Mouse (Mus musculus): ENCODE data around the gene Gtf2f2. TPM values are rescaled to one million over a fixed set of nuclear protein-coding genes. Genes with fewer than 3 reads are reported as not detected.
"Not testable (repeated sequence)": the region's sequence is repeated elsewhere in the genome, so short reads cannot be mapped to it uniquely, and the experiment has no call there.

Gtf2f2 gene
- polyA plus RNA-seq, 1 experiment: 8.3 TPM

DNA sequence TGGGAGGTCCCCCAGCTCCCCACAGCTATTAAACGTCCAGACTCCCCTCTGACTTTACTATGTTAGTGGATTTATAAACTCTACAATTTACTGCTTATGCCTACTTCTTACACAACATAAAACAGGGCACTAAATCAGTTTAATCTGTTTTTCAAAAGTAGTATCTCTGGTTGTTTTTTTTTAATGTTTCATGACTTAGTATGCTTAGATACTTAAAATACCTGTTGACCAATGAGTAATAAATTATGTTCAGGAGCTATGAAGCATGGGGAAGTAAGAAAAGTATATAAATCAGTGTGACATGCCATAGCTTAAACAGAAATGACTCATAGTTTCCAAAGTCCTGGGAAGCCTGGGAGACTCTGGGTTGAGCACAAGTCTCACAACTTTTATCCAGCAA is 73.0 kb downstream of the Gtf2f2 start:
- H3K9me3 ChIP-seq: no peaks in the 10 kb centered on the region
- no peak overlapping the region for H3K4me3 ChIP-seq (replicated peaks)
- no peak for TF ChIP-seq FLI1 (IDR thresholded peaks at IDR 0.05; ENCODE audit: low read length)
- TF ChIP-seq GATA1 (IDR thresholded peaks at IDR 0.05; ENCODE audit: borderline replicate concordance, low read length): no peak
- no peaks in the 10 kb centered on the region for H3K27me3 ChIP-seq (replicated peaks)
- peaks cover 5% of the 10 kb centered on the region for H3K4me1 ChIP-seq
- H3K36me3 ChIP-seq (replicated peaks; ENCODE audit: low read length): peaks cover 25% of the 10 kb centered on the region

DNA sequence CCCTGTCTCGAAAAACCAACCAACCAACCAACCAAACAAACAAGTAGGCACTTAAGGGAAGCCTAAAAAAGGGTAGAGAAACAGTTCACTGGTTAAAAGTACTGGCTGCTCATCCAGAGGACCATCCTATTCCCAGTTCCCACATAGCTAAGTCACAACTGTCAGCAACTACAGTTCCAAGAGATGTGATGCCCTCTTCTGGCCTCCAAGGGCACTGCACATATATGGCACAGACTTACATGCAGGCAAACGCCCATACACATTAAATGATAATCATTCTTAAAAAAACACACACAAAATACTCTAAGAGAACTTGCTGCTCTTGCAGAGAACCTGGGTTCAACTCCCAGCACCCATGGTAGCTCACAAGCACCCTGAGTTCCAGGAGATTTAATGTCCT is 76.3 kb downstream of the Gtf2f2 start:
- Histone ChIP-seq H3K4me3 (replicated peaks) (no peak overlapping the region), H3K9me3 (no peaks in the 10 kb centered on the region), H3K27me3 (replicated peaks) (no peaks in the 10 kb centered on the region), H3K36me3 (replicated peaks; ENCODE audit: low read length) (peaks cover 18% of the 10 kb centered on the region), H3K4me1 (peaks cover 5% of the 10 kb centered on the region)
- TF ChIP-seq FLI1 (IDR thresholded peaks at IDR 0.05; ENCODE audit: low read length): no peak
- TF ChIP-seq GATA1 (IDR thresholded peaks at IDR 0.05; ENCODE audit: borderline replicate concordance, low read length): no peak

DNA sequence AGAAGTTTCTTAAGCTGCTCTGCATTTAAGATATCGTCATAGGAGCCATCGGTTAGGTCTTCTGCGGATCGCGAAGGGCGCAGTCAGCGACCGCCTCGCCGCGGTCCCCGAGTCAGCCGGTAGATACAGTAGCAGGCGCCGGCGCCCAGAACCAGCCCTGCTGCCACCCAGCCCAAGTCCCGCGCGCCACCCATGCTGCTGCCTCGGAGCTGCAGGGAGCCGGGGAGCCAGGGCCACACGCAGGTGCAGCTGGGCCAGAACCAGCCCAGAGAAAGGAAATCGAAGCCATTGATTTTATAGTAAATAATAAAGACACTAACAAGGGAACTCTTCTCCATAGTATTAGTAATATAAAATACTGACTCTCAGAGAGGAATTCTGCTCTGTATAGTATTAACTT is 79.4 kb downstream of the Gtf2f2 start:
- Histone ChIP-seq H3K4me3 (replicated peaks) (no peak overlapping the region), H3K4me1 (peaks cover 5% of the 10 kb centered on the region), H3K9me3 (no peaks in the 10 kb centered on the region), H3K36me3 (replicated peaks; ENCODE audit: low read length) (peaks cover 19% of the 10 kb centered on the region), H3K27me3 (replicated peaks) (no peaks in the 10 kb centered on the region)
- TF ChIP-seq FLI1 (IDR thresholded peaks at IDR 0.05; ENCODE audit: low read length) (no peak), GATA1 (IDR thresholded peaks at IDR 0.05; ENCODE audit: borderline replicate concordance, low read length) (no peak)

DNA sequence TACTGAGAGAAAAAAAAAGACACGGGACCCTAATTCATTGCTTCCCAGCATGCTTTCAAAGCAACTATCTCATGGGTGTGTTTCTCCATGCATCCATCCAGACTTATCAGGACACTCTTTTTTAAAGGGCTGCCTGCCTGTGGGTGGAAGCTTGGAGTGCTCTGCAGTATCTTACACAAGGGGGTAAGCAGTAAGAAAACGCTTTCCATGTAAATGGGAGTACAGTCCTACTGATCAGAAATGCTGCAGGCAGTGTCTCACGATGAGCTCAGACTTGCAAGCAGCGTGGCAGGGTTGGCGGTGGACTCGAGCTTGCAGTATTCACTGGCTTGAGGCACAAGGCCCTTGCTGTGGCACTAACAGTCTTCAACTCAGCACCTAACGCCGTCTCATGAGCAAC is 81.0 kb downstream of the Gtf2f2 start:
- H3K27me3 ChIP-seq (replicated peaks); H3K9me3 ChIP-seq; H3K4me3 ChIP-seq (replicated peaks): not testable (repeated sequence)
- Histone ChIP-seq H3K4me1 (peaks cover 16% of the 10 kb centered on the region), H3K36me3 (replicated peaks; ENCODE audit: low read length) (peaks cover 20% of the 10 kb centered on the region)

DNA sequence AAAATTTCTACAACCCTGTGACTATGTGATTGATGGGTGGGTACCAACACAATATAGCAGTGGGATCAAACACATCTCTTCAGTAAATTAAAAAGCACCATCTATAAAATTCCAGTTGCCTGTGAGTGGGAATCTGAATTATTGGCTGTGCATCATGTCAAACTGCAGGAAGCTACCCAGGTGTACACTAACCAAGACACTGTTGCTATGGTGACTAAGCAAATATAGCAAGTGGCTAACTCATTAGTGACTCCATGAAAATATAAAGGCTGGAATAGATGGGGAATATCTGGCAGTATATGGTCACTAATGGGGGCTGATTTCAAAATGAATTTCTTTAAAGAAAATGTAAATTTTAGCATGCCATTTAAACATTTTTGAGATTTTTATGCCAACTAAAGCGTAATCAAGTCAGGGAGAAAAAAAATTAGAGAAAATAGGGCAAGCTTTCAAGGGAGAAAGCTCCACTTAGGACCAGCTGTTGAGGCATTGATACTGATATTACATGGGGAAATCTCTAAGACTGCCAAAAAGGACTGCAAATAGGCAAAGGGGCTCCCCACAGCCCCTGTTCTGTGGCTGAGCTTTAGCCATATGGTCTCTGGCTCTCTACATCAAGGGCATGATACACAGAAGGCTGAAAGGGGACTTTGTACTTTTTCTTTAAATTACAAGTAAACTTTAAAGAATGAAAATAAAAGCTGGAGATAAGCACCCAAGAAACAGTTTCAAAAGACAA is 87.2 kb downstream of the Gtf2f2 start:
- Histone ChIP-seq H3K9me3 (no peaks in the 10 kb centered on the region), H3K4me1 (peaks cover 27% of the 10 kb centered on the region), H3K4me3 (replicated peaks) (no peak overlapping the region), H3K27me3 (replicated peaks) (no peaks in the 10 kb centered on the region), H3K36me3 (replicated peaks; ENCODE audit: low read length) (peaks cover 2% of the 10 kb centered on the region)
- TF ChIP-seq GATA1 (IDR thresholded peaks at IDR 0.05; ENCODE audit: borderline replicate concordance, low read length) (no peak), FLI1 (IDR thresholded peaks at IDR 0.05; ENCODE audit: low read length) (no peak)

DNA sequence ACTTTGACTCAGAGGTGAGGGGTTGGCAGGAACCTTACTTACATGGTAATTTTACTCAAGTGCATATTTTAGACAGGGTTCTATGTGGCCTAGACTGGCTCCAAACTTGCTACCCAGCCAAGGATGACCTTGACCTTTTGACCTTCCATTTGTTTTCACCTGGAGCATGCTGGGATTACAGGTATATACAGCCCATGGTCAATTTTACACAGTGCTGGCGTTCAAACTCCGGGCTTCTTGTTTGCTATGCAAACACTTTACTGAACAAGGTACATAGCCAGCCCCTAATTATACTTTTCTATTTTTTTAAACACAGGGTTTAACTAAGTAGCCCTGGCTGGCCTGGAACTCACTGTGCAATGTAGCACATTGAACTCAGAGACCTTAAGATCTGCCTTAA is 98.0 kb downstream of the Gtf2f2 start:
- TF ChIP-seq FLI1 (IDR thresholded peaks at IDR 0.05; ENCODE audit: low read length) (no peak), GATA1 (IDR thresholded peaks at IDR 0.05; ENCODE audit: borderline replicate concordance, low read length) (no peak)
- Histone ChIP-seq H3K9me3 (no peaks in the 10 kb centered on the region), H3K36me3 (replicated peaks; ENCODE audit: low read length) (peaks cover 23% of the 10 kb centered on the region), H3K4me1 (peaks cover 19% of the 10 kb centered on the region), H3K4me3 (replicated peaks) (no peak overlapping the region), H3K27me3 (replicated peaks) (no peaks in the 10 kb centered on the region)

DNA sequence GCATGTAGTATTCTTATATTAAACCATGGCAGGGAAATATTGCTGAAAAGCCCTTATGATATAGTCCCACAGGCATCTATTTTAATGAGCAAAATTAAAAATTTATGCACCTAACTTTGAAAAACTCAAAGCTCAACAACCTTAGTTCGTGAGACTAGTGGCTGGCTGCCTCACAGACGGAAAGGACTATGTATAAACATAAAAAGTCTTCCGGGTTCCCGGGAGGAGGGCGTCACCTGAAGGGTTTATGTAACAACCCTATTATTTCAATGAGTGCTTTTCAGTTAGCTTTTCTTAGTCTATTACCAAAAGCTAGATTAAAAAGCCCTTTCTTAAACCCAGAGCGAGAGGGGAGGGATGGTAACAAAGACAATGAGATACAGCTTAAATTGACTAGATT is 98.7 kb downstream of the Gtf2f2 start:
- Histone ChIP-seq H3K4me3 (replicated peaks) (no peak overlapping the region), H3K27me3 (replicated peaks) (no peaks in the 10 kb centered on the region), H3K36me3 (replicated peaks; ENCODE audit: low read length) (peaks cover 21% of the 10 kb centered on the region), H3K9me3 (no peaks in the 10 kb centered on the region), H3K4me1 (peaks cover 18% of the 10 kb centered on the region)
- no peak for TF ChIP-seq GATA1 (IDR thresholded peaks at IDR 0.05; ENCODE audit: borderline replicate concordance, low read length)

DNA sequence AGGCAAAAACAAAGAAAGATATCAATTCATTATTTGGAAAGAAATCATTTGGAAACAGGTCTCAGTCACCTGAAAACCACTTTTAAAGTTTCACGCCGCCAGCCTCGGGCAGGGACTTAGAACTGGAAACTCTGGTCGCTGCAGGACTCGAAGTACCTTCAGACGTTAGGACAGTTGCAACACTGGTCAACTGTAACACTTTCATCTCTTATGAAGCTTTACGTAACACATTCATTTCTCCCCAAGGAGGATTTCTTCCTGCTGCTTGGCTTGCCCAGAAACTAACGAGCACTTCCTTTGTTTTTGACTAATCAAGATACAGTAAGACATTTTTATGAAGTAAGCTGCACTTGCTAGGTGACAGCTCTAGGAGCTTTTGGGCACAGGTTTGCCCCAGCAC is 103.7 kb downstream of the Gtf2f2 start:
- Histone ChIP-seq H3K9me3 (peaks cover 6% of the 10 kb centered on the region), H3K4me3 (replicated peaks) (no peak overlapping the region), H3K4me1 (peaks cover 7% of the 10 kb centered on the region; the same call in 1 of the 2 replicates), H3K27me3 (replicated peaks) (no peaks in the 10 kb centered on the region), H3K36me3 (replicated peaks; ENCODE audit: low read length) (peaks cover 56% of the 10 kb centered on the region)
- TF ChIP-seq GATA1 (IDR thresholded peaks at IDR 0.05; ENCODE audit: borderline replicate concordance, low read length): no peak
- no peak for TF ChIP-seq FLI1 (IDR thresholded peaks at IDR 0.05; ENCODE audit: low read length)

DNA sequence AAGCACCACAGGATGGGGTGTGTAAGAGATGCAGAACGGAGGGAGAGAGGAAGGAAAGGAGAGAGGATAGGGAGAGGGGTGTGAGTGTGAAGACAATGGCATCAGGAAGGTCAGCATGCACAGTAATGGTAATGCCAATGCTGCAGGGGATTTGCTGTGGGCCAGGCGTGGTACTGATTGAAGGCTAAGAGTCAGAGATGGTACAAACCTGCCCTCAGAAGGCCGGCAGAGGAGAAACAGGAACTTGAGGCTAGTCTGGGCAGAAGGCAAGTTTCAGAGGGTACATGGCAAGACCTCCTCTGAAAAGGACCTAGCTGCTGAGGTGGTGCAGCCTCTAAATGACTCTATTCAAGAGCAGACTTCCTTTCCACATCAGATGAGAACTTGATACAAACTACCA is 105.7 kb downstream of the Gtf2f2 start:
- no peak for TF ChIP-seq FLI1 (IDR thresholded peaks at IDR 0.05; ENCODE audit: low read length)
- no peak for TF ChIP-seq GATA1 (IDR thresholded peaks at IDR 0.05; ENCODE audit: borderline replicate concordance, low read length)
- Histone ChIP-seq H3K27me3 (replicated peaks) (no peaks in the 10 kb centered on the region), H3K9me3 (peaks cover 6% of the 10 kb centered on the region), H3K4me1 (peaks cover 14% of the 10 kb centered on the region), H3K36me3 (replicated peaks; ENCODE audit: low read length) (peaks cover 71% of the 10 kb centered on the region), H3K4me3 (replicated peaks) (peak overlapping the region; percentile 19)

DNA sequence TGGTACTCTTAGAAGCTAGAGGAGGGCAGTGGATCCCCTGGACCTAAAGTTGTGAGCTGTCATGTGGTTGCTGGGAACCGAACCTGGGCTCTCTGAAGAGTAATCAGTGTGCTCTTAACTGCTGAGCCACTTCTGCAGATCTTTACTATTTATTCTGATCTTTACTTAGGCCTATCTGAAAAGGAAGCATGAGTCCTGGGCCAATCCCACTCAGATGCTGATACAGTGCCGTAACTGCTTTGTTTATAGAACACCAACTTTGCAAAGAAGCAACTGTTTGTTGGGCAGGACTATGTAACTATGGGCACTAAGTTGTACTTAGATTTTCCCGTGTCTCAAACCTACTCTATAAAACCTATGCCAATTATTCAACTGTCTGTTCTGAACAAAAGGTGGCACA is 107.5 kb downstream of the Gtf2f2 start:
- no peak for TF ChIP-seq FLI1 (IDR thresholded peaks at IDR 0.05; ENCODE audit: low read length)
- TF ChIP-seq GATA1 (IDR thresholded peaks at IDR 0.05; ENCODE audit: borderline replicate concordance, low read length): no peak
- H3K9me3 ChIP-seq: peaks cover 6% of the 10 kb centered on the region

DNA sequence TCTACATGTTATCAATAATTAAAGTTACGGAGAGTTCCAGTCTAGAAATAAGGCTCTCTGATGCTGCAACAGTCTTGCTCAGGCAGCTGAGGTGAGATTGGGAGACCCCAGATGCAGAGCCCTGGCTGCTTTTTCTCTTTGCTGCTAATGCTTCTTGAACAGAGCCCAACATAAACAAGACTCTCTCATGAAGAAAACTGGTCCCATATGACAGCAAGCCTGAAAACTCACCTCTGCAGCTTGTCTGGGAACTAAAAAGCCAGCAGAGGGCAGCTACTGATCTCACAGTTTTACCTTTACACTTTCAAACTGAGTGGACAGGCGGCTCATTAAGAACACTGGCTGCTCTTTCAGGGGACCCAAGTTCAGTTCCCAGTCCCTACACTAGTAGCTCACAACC is 108.7 kb downstream of the Gtf2f2 start:
- H3K9me3 ChIP-seq: peaks cover 6% of the 10 kb centered on the region
- H3K4me1 ChIP-seq: peaks cover 12% of the 10 kb centered on the region
- H3K36me3 ChIP-seq (replicated peaks; ENCODE audit: low read length): peaks cover 84% of the 10 kb centered on the region
- no peaks in the 10 kb centered on the region for H3K27me3 ChIP-seq (replicated peaks)
- TF ChIP-seq GATA1 (IDR thresholded peaks at IDR 0.05; ENCODE audit: borderline replicate concordance, low read length) (no peak), FLI1 (IDR thresholded peaks at IDR 0.05; ENCODE audit: low read length) (no peak)
- H3K4me3 ChIP-seq (replicated peaks): no peak overlapping the region

More for the DNA sequence above, 107.5 kb downstream of the Gtf2f2 start:
- Histone ChIP-seq H3K4me3 (replicated peaks) (no peak overlapping the region), H3K36me3 (replicated peaks; ENCODE audit: low read length) (peaks cover 75% of the 10 kb centered on the region), H3K27me3 (replicated peaks) (no peaks in the 10 kb centered on the region), H3K4me1 (peaks cover 12% of the 10 kb centered on the region)
